Mouse (Mus musculus) E14TG2a.4 (cell line): Measurements from ENCODE around the gene Lhfpl3.

ENCODE experiments used
- CTCF ChIP-seq: conservative IDR thresholded peaks from 2 replicates; pipeline ENCODE4 v1.5.1; 2014; ENCODE audit warnings: low read length
- NANOG ChIP-seq: IDR thresholded peaks from 2 replicates; pipeline ENCODE4 v1.6.1; 2014; ENCODE audit warnings: borderline replicate concordance, low read length, mixed read lengths
- POU5F1 ChIP-seq: IDR thresholded peaks from 2 replicates; pipeline ENCODE4 v1.6.1; 2014; ENCODE audit warnings: low read length, borderline replicate concordance

DNA sequence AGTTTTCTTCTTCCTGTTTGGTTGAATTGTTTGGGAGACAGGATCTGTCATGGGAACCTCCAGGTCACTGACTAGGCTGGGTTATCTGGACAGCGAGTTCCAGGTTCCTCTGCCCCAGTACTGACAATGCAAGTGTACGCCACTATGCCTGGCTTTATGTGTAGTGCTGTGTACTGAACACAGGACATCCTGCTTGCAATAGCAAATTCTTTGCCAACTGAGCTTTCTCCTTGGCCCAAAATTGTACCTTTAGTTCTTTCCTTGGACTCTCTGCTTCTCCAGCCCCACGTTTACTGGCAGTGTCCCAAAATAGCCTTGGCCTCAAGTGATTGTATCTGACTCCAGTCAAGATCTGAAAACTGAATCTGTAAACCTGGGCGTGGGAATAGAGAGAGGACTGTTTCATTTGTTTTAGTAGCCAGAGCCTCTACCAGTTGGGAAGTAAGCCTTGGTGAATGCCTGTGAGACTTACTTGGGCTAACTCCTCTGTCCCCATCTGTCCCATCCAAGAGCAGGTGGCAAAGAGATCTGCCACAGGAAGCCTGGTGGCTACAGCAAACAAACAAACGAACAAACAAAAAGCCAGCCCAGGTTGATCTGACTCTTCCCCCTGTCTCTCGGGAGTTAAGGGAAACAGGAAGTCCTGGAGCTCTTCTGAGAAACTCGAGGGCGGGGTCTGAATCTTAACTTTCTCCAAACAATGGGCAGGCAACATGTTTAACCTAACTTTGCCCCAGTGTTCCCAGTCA lies 269.9 kb downstream of the Lhfpl3 start:
- TF ChIP-seq CTCF (no peak), POU5F1 (no peak), NANOG (no peak)
